Mouse (Mus musculus): ENCODE measurements at regions not wholly inside any gene's neighbourhood (a gene's known extent, or its start where the extent isn't known, plus 50 kb on each side); places are given as distances from the start of the nearest gene placed in this dataset.
A peak's percentile ranks its signal among the peaks of the same experiment; 100 is the strongest.

- no peak for DNase-seq (ENCODE audit: low spot score in 2 of 2)
Measured at GRCm38 (mm10) chr14:102402061-102402689, 580.3 kb downstream of the Kctd12 start.

- no peak for DNase-seq (ENCODE audit: low spot score in 2 of 2)
Measured at GRCm38 (mm10) chr14:102396036-102396734, 586.3 kb downstream of the Kctd12 start.

- DNase-seq (ENCODE audit: low spot score in 2 of 2), result no peak
Measured at GRCm38 (mm10) chr14:102392351-102392750, 590.1 kb downstream of the Kctd12 start.

GRCm38 (mm10) chr14:102372994-102373567 lies 609.4 kb downstream of the Kctd12 start:
- no peak for DNase-seq (ENCODE audit: low spot score in 2 of 2)

- DNase-seq (ENCODE audit: low spot score in 2 of 2), result no peak
Measured at GRCm38 (mm10) chr14:102361589-102361988, 620.8 kb downstream of the Kctd12 start.

- DNase-seq (ENCODE audit: low spot score in 2 of 2), result no peak
Measured at GRCm38 (mm10) chr14:102329409-102329808, 599.7 kb downstream of the Lmo7 start.

- DNase-seq (ENCODE audit: low spot score in 2 of 2), result peak in 1 of 2 experiments; percentile 1
Measured at GRCm38 (mm10) chr14:102306332-102306731, 576.6 kb downstream of the Lmo7 start.

- DNase-seq (ENCODE audit: low spot score in 2 of 2), result no peak
Measured at GRCm38 (mm10) chr14:102302826-102303225, 573.1 kb downstream of the Lmo7 start.

- no peak for DNase-seq (ENCODE audit: low spot score in 2 of 2)
Measured at GRCm38 (mm10) chr14:102300251-102300650, 570.5 kb downstream of the Lmo7 start.

- DNase-seq (ENCODE audit: low spot score in 2 of 2), result no peak
Measured at GRCm38 (mm10) chr14:102291361-102291760, 561.6 kb downstream of the Lmo7 start.

- no peak for DNase-seq (ENCODE audit: low spot score in 2 of 2)
Measured at GRCm38 (mm10) chr14:102250076-102250475, 520.3 kb downstream of the Lmo7 start.

- DNase-seq (ENCODE audit: low spot score in 2 of 2), result no peak
Measured at GRCm38 (mm10) chr14:102248581-102248980, 518.8 kb downstream of the Lmo7 start.

- no peak for DNase-seq (ENCODE audit: low spot score in 2 of 2)
Measured at GRCm38 (mm10) chr14:102248023-102248422, 518.3 kb downstream of the Lmo7 start.

GRCm38 (mm10) chr14:102243806-102244536 lies 514.2 kb downstream of the Lmo7 start:
- no peak for DNase-seq (ENCODE audit: low spot score in 2 of 2)

- no peak for DNase-seq (ENCODE audit: low spot score in 2 of 2)
Measured at GRCm38 (mm10) chr14:102216581-102217368, 487.0 kb downstream of the Lmo7 start.

- no peak for DNase-seq (ENCODE audit: low spot score in 2 of 2)
Measured at GRCm38 (mm10) chr14:102215267-102215964, 485.7 kb downstream of the Lmo7 start.

GRCm38 (mm10) chr14:102212079-102212478 lies 482.3 kb downstream of the Lmo7 start:
- DNase-seq (ENCODE audit: low spot score in 2 of 2), result no peak

- no peak for DNase-seq (ENCODE audit: low spot score in 2 of 2)
Measured at GRCm38 (mm10) chr14:102204881-102205671, 475.3 kb downstream of the Lmo7 start.

- no peak for DNase-seq (ENCODE audit: low spot score in 2 of 2)
Measured at GRCm38 (mm10) chr14:102199430-102199829, 469.7 kb downstream of the Lmo7 start.

GRCm38 (mm10) chr14:102190786-102191185 lies 461.0 kb downstream of the Lmo7 start:
- DNase-seq (ENCODE audit: low spot score in 2 of 2), result no peak

All from urinary bladder, adult 18-20 months (tissue).